Mouse (Mus musculus) E14TG2a.4 (cell line): ENCODE data around the gene Arl2bp.

ENCODE experiments used
- CTCF ChIP-seq: conservative IDR thresholded peaks from 2 replicates; pipeline ENCODE4 v1.5.1; 2014; ENCODE audit warnings: low read length
- POU5F1 ChIP-seq: IDR thresholded peaks from 2 replicates; pipeline ENCODE4 v1.6.1; 2014; ENCODE audit warnings: low read length, borderline replicate concordance

- no peak for TF ChIP-seq CTCF
- TF ChIP-seq POU5F1, result no peak
Measured at GRCm38 (mm10) chr8:94697956-94698355, 31.6 kb downstream of the Arl2bp start.
